Mouse (Mus musculus): ENCODE results near the gene Cerkl. TPM values are rescaled to one million over a fixed set of nuclear protein-coding genes. Genes with fewer than 3 reads are reported as not detected.

Gene Cerkl
- polyA plus RNA-seq, 1 experiment, result not detected

- H3K79me2 ChIP-seq (ENCODE audit: control insufficient read depth, insufficient read depth), result no peaks in the 10 kb centered on the region
- no peaks in the 10 kb centered on the region for H3K36me3 ChIP-seq (ENCODE audit: control insufficient read depth, insufficient read depth)
- no peaks in the 10 kb centered on the region for H3K79me3 ChIP-seq (ENCODE audit: low read depth)
- no peaks in the 10 kb centered on the region for H3K27me3 ChIP-seq (ENCODE audit: control insufficient read depth, insufficient read depth, insufficient read length)
- no peak overlapping the region for H3ac ChIP-seq (ENCODE audit: control insufficient read depth, insufficient read length, low read depth)
- TF ChIP-seq CEBPB (IDR thresholded peaks at IDR 0.05; ENCODE audit: low read depth), result no peak
- no peak for TF ChIP-seq MYOD1 (IDR thresholded peaks at IDR 0.05; ENCODE audit: control insufficient read depth, insufficient read length, low read depth)
- TF ChIP-seq MYOG (IDR thresholded peaks at IDR 0.05; ENCODE audit: control insufficient read depth, extremely low read depth, insufficient read length), result no peak
- TF ChIP-seq CTCF (IDR thresholded peaks at IDR 0.05; ENCODE audit: control insufficient read depth, insufficient read depth, insufficient read length), result no peak
- no peak for TF ChIP-seq USF1 (IDR thresholded peaks at IDR 0.05; ENCODE audit: low read depth)
- TF ChIP-seq MAX (IDR thresholded peaks at IDR 0.05), result no peak
- TF ChIP-seq FOSL1 (IDR thresholded peaks at IDR 0.05; ENCODE audit: insufficient read depth, low read length, poor library complexity, severe bottlenecking), result no peak
- H3K4me3 ChIP-seq (ENCODE audit: insufficient read depth, poor library complexity, severe bottlenecking), result no peak overlapping the region
Observed at GRCm38 (mm10) chr2:79309454-79310118, 147.0 kb downstream of the Cerkl start.

- no peaks in the 10 kb centered on the region for H3K36me3 ChIP-seq (ENCODE audit: control insufficient read depth, insufficient read depth)
Observed at GRCm38 (mm10) chr2:79307549-79307948, 149.0 kb downstream of the Cerkl start.

GRCm38 (mm10) chr2:79302398-79302797, 154.2 kb downstream of the Cerkl start:
- Histone ChIP-seq H3ac (ENCODE audit: control insufficient read depth, insufficient read length, low read depth) (no peak overlapping the region), H3K79me2 (ENCODE audit: control insufficient read depth, insufficient read depth) (no peaks in the 10 kb centered on the region), H3K27me3 (ENCODE audit: control insufficient read depth, insufficient read depth, insufficient read length) (no peaks in the 10 kb centered on the region), H3K4me3 (ENCODE audit: insufficient read depth, poor library complexity, severe bottlenecking) (no peak overlapping the region), H3K79me3 (ENCODE audit: low read depth) (no peaks in the 10 kb centered on the region), H3K36me3 (ENCODE audit: control insufficient read depth, insufficient read depth) (no peaks in the 10 kb centered on the region)
- no peak for TF ChIP-seq CEBPB (IDR thresholded peaks at IDR 0.05; ENCODE audit: low read depth)
- TF ChIP-seq USF1 (IDR thresholded peaks at IDR 0.05; ENCODE audit: low read depth), result no peak
- TF ChIP-seq FOSL1 (IDR thresholded peaks at IDR 0.05; ENCODE audit: insufficient read depth, low read length, poor library complexity, severe bottlenecking), result no peak
- TF ChIP-seq CTCF (IDR thresholded peaks at IDR 0.05; ENCODE audit: control insufficient read depth, insufficient read depth, insufficient read length), result no peak
- TF ChIP-seq MYOG (IDR thresholded peaks at IDR 0.05; ENCODE audit: control insufficient read depth, extremely low read depth, insufficient read length), result no peak
- no peak for TF ChIP-seq MAX (IDR thresholded peaks at IDR 0.05)
- no peak for TF ChIP-seq MYOD1 (IDR thresholded peaks at IDR 0.05; ENCODE audit: control insufficient read depth, insufficient read length, low read depth)

More at GRCm38 (mm10) chr2:79307549-79307948, 149.0 kb downstream of the Cerkl start:
- Histone ChIP-seq H3K79me2 (ENCODE audit: control insufficient read depth, insufficient read depth) (no peaks in the 10 kb centered on the region), H3ac (ENCODE audit: control insufficient read depth, insufficient read length, low read depth) (no peak overlapping the region), H3K4me3 (ENCODE audit: insufficient read depth, poor library complexity, severe bottlenecking) (no peak overlapping the region), H3K27me3 (ENCODE audit: control insufficient read depth, insufficient read depth, insufficient read length) (no peaks in the 10 kb centered on the region), H3K79me3 (ENCODE audit: low read depth) (no peaks in the 10 kb centered on the region)
- TF ChIP-seq CTCF (IDR thresholded peaks at IDR 0.05; ENCODE audit: control insufficient read depth, insufficient read depth, insufficient read length), result no peak
- no peak for TF ChIP-seq MYOD1 (IDR thresholded peaks at IDR 0.05; ENCODE audit: control insufficient read depth, insufficient read length, low read depth)
- no peak for TF ChIP-seq FOSL1 (IDR thresholded peaks at IDR 0.05; ENCODE audit: insufficient read depth, low read length, poor library complexity, severe bottlenecking)
- no peak for TF ChIP-seq CEBPB (IDR thresholded peaks at IDR 0.05; ENCODE audit: low read depth)
- no peak for TF ChIP-seq MYOG (IDR thresholded peaks at IDR 0.05; ENCODE audit: control insufficient read depth, extremely low read depth, insufficient read length)
- no peak for TF ChIP-seq USF1 (IDR thresholded peaks at IDR 0.05; ENCODE audit: low read depth)
- no peak for TF ChIP-seq MAX (IDR thresholded peaks at IDR 0.05)

- H3K36me3 ChIP-seq (ENCODE audit: control insufficient read depth, insufficient read depth), result no peaks in the 10 kb centered on the region
- H3K79me2 ChIP-seq (ENCODE audit: control insufficient read depth, insufficient read depth), result no peaks in the 10 kb centered on the region
- no peak overlapping the region for H3K4me3 ChIP-seq (ENCODE audit: insufficient read depth, poor library complexity, severe bottlenecking)
- no peaks in the 10 kb centered on the region for H3K27me3 ChIP-seq (ENCODE audit: control insufficient read depth, insufficient read depth, insufficient read length)
- no peaks in the 10 kb centered on the region for H3K79me3 ChIP-seq (ENCODE audit: low read depth)
- H3ac ChIP-seq (ENCODE audit: control insufficient read depth, insufficient read length, low read depth), result no peak overlapping the region
- TF ChIP-seq FOSL1 (IDR thresholded peaks at IDR 0.05; ENCODE audit: insufficient read depth, low read length, poor library complexity, severe bottlenecking), result no peak
- TF ChIP-seq MAX (IDR thresholded peaks at IDR 0.05), result no peak
- no peak for TF ChIP-seq CTCF (IDR thresholded peaks at IDR 0.05; ENCODE audit: control insufficient read depth, insufficient read depth, insufficient read length)
- no peak for TF ChIP-seq MYOD1 (IDR thresholded peaks at IDR 0.05; ENCODE audit: control insufficient read depth, insufficient read length, low read depth)
- no peak for TF ChIP-seq CEBPB (IDR thresholded peaks at IDR 0.05; ENCODE audit: low read depth)
- no peak for TF ChIP-seq MYOG (IDR thresholded peaks at IDR 0.05; ENCODE audit: control insufficient read depth, extremely low read depth, insufficient read length)
- no peak for TF ChIP-seq USF1 (IDR thresholded peaks at IDR 0.05; ENCODE audit: low read depth)
Observed at GRCm38 (mm10) chr2:79292431-79292830, 164.2 kb downstream of the Cerkl start.

- Histone ChIP-seq H3K36me3 (ENCODE audit: control insufficient read depth, insufficient read depth) (no peaks in the 10 kb centered on the region), H3K79me3 (ENCODE audit: low read depth) (no peaks in the 10 kb centered on the region), H3K27me3 (ENCODE audit: control insufficient read depth, insufficient read depth, insufficient read length) (no peaks in the 10 kb centered on the region), H3ac (ENCODE audit: control insufficient read depth, insufficient read length, low read depth) (no peak overlapping the region), H3K4me3 (ENCODE audit: insufficient read depth, poor library complexity, severe bottlenecking) (no peak overlapping the region), H3K79me2 (ENCODE audit: control insufficient read depth, insufficient read depth) (no peaks in the 10 kb centered on the region)
- TF ChIP-seq USF1 (IDR thresholded peaks at IDR 0.05; ENCODE audit: low read depth) (no peak), CTCF (IDR thresholded peaks at IDR 0.05; ENCODE audit: control insufficient read depth, insufficient read depth, insufficient read length) (no peak), MYOG (IDR thresholded peaks at IDR 0.05; ENCODE audit: control insufficient read depth, extremely low read depth, insufficient read length) (no peak), CEBPB (IDR thresholded peaks at IDR 0.05; ENCODE audit: low read depth) (no peak), MYOD1 (IDR thresholded peaks at IDR 0.05; ENCODE audit: control insufficient read depth, insufficient read length, low read depth) (no peak), MAX (IDR thresholded peaks at IDR 0.05) (no peak), FOSL1 (IDR thresholded peaks at IDR 0.05; ENCODE audit: insufficient read depth, low read length, poor library complexity, severe bottlenecking) (no peak)
Observed at GRCm38 (mm10) chr2:79291922-79292321, 164.7 kb downstream of the Cerkl start.

Data from C2C12 (cell line).